Mouse (Mus musculus) G1E (cell line): ENCODE data around the gene Irf1. TPM values are rescaled to one million over a fixed set of nuclear protein-coding genes. Genes with fewer than 3 reads are reported as not detected.

ENCODE experiments used
- ATAC-seq: 2 replicates; pipeline ENCODE4 v1.8.0; 2016; ENCODE audit warnings: mild to moderate bottlenecking; ENCODE audit not compliant: insufficient number of reproducible peaks, poor library complexity, low FRiP score, severe bottlenecking; ENCODE audit errors: extremely low read depth
- DNase-seq: peaks from one replicate; pipeline ENCODE4 v3.0.0; 2012; ENCODE audit warnings: low spot score
- H3K27me3 ChIP-seq: 2 replicates; pipeline ENCODE4 v1.6.1; 2012; ENCODE audit warnings: mild to moderate bottlenecking, low read length, inconsistent platforms; ENCODE audit not compliant: insufficient read depth
- H3K36me3 ChIP-seq: replicated peaks from 2 replicates; pipeline ENCODE3; 2012; ENCODE audit warnings: mild to moderate bottlenecking, inconsistent platforms
- H3K4me1 ChIP-seq: 2 replicates; pipeline ENCODE4 v1.6.1; 2012; ENCODE audit warnings: low read depth, low read length, inconsistent platforms, mixed read lengths; ENCODE audit not compliant: insufficient read depth
- H3K4me3 ChIP-seq: 2 replicates; pipeline ENCODE4 v1.5.1; 2012; ENCODE audit warnings: low read depth, mild to moderate bottlenecking, inconsistent platforms, low read length, moderate library complexity, mixed read lengths
- H3K9me3 ChIP-seq: replicated peaks from 2 replicates; pipeline ENCODE4 v1.6.1; 2012; ENCODE audit warnings: inconsistent platforms
- CTCF ChIP-seq: IDR thresholded peaks from 2 replicates; pipeline ENCODE4 v1.5.1; 2012; ENCODE audit warnings: low read depth, low read length, inconsistent platforms, mixed read lengths
- GATA1 ChIP-seq: IDR thresholded peaks from 2 replicates; pipeline ENCODE4 v1.6.1; 2012; ENCODE audit warnings: borderline replicate concordance, low read length, inconsistent platforms, mixed read lengths
- GATA2 ChIP-seq: IDR thresholded peaks from 2 replicates; pipeline ENCODE4 v1.6.1; 2012; ENCODE audit warnings: low read depth, low read length, inconsistent platforms, borderline replicate concordance
- POLR2AphosphoS5 ChIP-seq: IDR thresholded peaks from 2 replicates; pipeline ENCODE4 v1.6.1; 2012; ENCODE audit warnings: low read depth, low read length, inconsistent platforms; ENCODE audit not compliant: insufficient replicate concordance
- TAL1 ChIP-seq: conservative IDR thresholded peaks from 2 replicates; pipeline ENCODE4 v1.6.1; 2012; ENCODE audit warnings: low read depth, low read length, inconsistent platforms, mixed read lengths
- polyA plus RNA-seq: library from polyadenylated mRNA; stranded (reverse); fragments of >175 nt; gene quantifications from 2 replicates; pipeline ENCODE4 v1.2.3, GENCODE M21; 2012
- total RNA-seq, 2 experiments: library from RNA; stranded (forward) in 1 of 2; stranded (reverse) in 1 of 2; fragments of 200-1000 nt in 1 of 2; fragments of >200 nt in 1 of 2; fragmentation: Nextera tagmentation in 1 of 2; gene quantifications; 2 replicates each; pipeline ENCODE4 v1.2.3; 2014 to 2017

Gene Irf1
- total and polyA plus RNA-seq, 3 experiments = 0.21 to 9.3 (median 2.5) TPM

- Histone ChIP-seq H3K27me3 (peaks cover 14% of the 10 kb centered on the region), H3K4me3 (no peak overlapping the region), H3K4me1 (no peaks in the 10 kb centered on the region), H3K36me3 (no peaks in the 10 kb centered on the region), H3K9me3 (no peaks in the 10 kb centered on the region)
- DNase-seq (no peak), ATAC-seq (no peak)
- TF ChIP-seq CTCF = no peak
- no peak for TF ChIP-seq GATA1
- TF ChIP-seq GATA2 = no peak
- TF ChIP-seq POLR2AphosphoS5 = no peak
- TF ChIP-seq TAL1 = no peak
These were observed 25.1 kb downstream of the Irf1 start for GRCm38 (mm10) chr11:53794671-53795557.

GRCm38 (mm10) chr11:53795813-53796212 lies 26.0 kb downstream of the Irf1 start:
- Histone ChIP-seq H3K4me1 (no peaks in the 10 kb centered on the region), H3K9me3 (no peaks in the 10 kb centered on the region), H3K4me3 (no peak overlapping the region), H3K36me3 (no peaks in the 10 kb centered on the region), H3K27me3 (peaks cover 14% of the 10 kb centered on the region; the same call in 1 of the 2 replicates)
- no peak for ATAC-seq
- DNase-seq = no peak
- no peak for TF ChIP-seq CTCF
- no peak for TF ChIP-seq GATA1
- TF ChIP-seq POLR2AphosphoS5 = no peak
- TF ChIP-seq GATA2 = no peak
- TF ChIP-seq TAL1 = no peak

DNA sequence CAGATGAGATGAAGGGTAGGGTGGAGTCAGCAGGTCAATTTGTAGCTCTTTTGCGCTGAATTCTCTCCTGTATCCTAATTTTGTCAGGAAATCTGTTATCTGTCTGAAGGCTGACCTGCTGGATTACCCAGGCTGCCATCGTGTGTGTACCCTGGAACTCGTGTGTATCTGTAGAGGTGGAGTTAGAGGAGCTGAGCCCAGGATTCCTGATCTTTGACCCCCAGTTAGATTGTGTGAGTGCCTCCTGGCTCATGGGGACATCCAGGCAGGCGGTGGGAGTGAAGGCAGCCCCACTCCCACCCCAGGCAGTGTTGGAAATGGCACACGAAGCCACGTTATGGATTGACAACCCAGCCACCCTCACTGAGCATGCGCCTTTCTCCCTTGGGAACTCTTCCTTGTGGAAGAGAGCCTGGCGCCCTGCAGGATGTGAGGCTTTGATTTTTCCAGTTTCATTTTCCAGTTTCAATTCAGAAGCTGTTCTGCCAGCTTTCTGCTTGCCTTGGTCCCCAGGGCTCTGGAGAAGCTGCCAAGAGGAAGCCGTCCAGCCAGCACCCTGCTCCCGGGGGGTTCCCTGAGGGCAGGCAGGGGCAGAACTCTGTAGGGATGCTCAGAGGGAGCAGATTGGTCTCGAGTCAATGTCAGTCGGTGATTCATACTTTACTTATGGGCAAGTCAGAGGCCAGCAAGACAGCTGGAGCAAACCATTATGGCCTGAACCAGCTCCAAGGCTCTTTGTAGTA lies 26.8 kb downstream of the Irf1 start:
- H3K4me3 ChIP-seq = no peak overlapping the region
- H3K4me1 ChIP-seq = no peaks in the 10 kb centered on the region
- no peak for DNase-seq
- ATAC-seq = no peak
- peaks cover 16% of the 10 kb centered on the region for H3K27me3 ChIP-seq
- TF ChIP-seq CTCF (no peak), GATA2 (no peak)
- H3K9me3 ChIP-seq = no peaks in the 10 kb centered on the region
- H3K36me3 ChIP-seq = no peaks in the 10 kb centered on the region

DNA sequence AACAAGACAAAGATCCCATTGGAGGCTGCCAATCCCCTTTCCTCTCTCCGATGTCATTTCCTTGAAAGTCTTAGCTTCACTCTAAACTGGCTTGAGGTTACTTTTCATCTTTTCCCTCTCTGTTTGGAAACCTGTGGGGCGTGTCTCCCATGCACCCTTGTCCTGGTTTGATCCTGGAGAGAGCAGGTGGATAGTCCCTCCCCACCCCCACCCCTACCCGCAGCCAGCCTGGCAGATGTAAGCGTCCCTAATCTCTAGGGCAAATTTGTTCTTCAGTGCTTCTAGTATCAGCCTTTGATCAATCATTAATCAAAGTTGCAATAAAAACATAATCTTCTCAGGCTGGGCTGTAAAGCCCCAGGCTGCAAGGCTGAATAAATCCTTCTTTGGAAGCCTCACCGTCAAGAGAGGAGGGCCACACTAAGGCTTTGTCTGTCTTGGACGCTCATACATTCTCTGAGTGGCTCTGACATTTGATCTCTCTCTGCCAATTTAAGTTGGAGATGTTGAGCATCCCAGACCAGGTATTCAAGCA lies 27.6 kb downstream of the Irf1 start:
- H3K4me3 ChIP-seq = no peak overlapping the region
- TF ChIP-seq CTCF (no peak), GATA1 (no peak), POLR2AphosphoS5 (no peak), GATA2 (no peak)
- ATAC-seq (no peak), DNase-seq (no peak)
- no peaks in the 10 kb centered on the region for H3K4me1 ChIP-seq
- H3K27me3 ChIP-seq = peaks cover 16% of the 10 kb centered on the region
- H3K36me3 ChIP-seq = no peaks in the 10 kb centered on the region
- H3K9me3 ChIP-seq = no peaks in the 10 kb centered on the region

DNA sequence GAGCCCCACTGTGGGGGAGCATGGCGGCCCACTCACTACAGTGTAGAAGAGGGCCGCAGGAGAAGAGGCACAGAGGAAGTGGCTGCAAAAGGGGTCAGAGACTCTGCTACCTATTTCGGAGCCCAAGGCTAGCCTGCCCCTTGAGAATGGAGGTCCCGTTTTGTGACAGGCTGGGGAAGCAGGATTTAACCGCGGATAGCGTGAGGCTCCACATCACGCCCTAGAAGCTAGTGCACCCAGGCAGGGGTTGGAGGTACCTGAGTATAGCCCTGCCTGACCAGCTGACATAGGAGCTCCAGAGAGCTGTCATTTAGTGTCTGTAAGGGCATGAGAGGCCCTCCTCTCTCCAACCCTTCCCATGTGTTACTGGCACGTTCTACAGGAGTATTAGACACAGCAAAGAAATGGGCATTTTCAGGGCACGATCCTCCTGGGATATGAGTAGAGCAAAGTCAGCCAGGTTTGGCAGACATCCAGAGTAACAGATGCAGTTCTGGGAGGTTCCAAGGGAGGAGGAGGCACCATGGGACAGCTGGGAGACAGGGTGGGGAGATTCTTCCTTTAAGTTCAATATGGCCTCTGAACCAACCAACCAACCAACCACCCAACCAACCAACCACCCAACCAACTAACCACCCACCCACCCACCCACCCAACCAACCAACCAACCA lies 28.4 kb downstream of the Irf1 start:
- H3K36me3 ChIP-seq = no peaks in the 10 kb centered on the region
- no peak for DNase-seq
- no peak overlapping the region for H3K4me3 ChIP-seq
- TF ChIP-seq POLR2AphosphoS5 = no peak
- TF ChIP-seq CTCF = no peak
- TF ChIP-seq GATA1 = no peak
- TF ChIP-seq TAL1 = no peak
- TF ChIP-seq GATA2 = no peak
- no peaks in the 10 kb centered on the region for H3K4me1 ChIP-seq
- peaks cover 14% of the 10 kb centered on the region for H3K27me3 ChIP-seq
- no peak for ATAC-seq
- H3K9me3 ChIP-seq = no peaks in the 10 kb centered on the region

- Histone ChIP-seq H3K27me3 (peaks cover 8% of the 10 kb centered on the region), H3K4me1 (no peaks in the 10 kb centered on the region), H3K4me3 (no peak overlapping the region), H3K36me3 (no peaks in the 10 kb centered on the region), H3K9me3 (no peaks in the 10 kb centered on the region)
- TF ChIP-seq GATA2 = no peak
- ATAC-seq = no peak
- DNase-seq = no peak
These were observed 30.2 kb downstream of the Irf1 start for GRCm38 (mm10) chr11:53800036-53800435.
